Comparison of ENCODE assay signal across 9 mouse cellular contexts in the genomic region with DNA sequence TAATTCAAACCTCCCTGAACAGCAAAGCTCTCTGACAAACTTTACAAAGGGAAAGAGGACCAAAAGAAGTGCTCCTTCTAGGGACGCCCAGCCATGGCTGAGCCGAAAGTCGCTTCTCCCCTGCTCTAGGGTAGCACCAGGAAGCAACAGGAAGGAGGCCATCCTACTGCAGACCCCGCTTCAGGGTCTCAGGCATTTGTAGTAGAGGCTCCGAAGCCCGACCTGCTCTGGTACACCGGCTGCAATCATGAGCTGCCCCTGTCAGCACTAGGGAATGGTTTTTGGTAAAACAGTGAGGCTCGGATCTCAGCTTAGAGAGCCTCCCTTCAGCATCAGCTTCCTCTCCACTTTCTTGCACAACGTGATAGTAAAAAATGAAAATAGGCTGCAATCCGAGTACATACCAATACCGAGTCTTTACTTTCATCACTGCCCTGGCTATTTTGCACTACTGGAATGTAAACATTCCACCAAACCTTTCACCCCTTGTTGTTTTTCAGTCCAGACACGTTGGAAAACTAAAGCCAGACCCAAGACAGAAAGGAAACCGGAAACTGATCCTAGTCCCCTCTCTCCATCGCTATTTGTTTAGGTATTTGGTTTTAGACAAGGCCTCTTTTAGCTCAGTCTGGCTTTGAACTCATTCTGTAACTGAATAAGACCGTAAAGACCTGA. TPM values are rescaled to one million over a fixed set of nuclear protein-coding genes. Genes with fewer than 3 reads are reported as not detected.
DNase-seq lines count a peak whose midpoint lies in the region; ATAC-seq and TF ChIP-seq lines count a peak whose summit lies in the region.
"Had no signal": no experiment of that assay in that cellular context is flagged by ENCODE, and none has a peak within 500 bp of the region (broad histone marks: within the 10 kb centered on the region; RNA-seq: fewer than 3 reads in every experiment).

No protein-coding gene starts in this region.

- H3K9me3 ChIP-seq in midbrain, postnatal 0 days (ENCODE audit: low read length) = no peaks in the 10 kb centered on the region
- H3K9me3 ChIP-seq in midbrain, embryonic 14.5 days (ENCODE audit: control insufficient read depth, low read length) = no peaks in the 10 kb centered on the region
- H3K9me3 ChIP-seq in limb, embryonic 13.5 days = no peaks in the 10 kb centered on the region

- no peak for ATAC-seq in midbrain, postnatal 0 days (ENCODE audit: low FRiP score)
- no peak for ATAC-seq in midbrain, embryonic 14.5 days (ENCODE audit: low FRiP score, low TSS enrichment)
- no peak for ATAC-seq in limb, embryonic 13.5 days (ENCODE audit: low FRiP score, low read depth)

- peak; percentile 38 for DNase-seq in embryo, embryonic 10.5 days (ENCODE audit: low spot score)
- DNase-seq in embryo, embryonic 11 days = no peak
- DNase-seq in midbrain, postnatal 0 days (ENCODE audit: low spot score) = no peak
- DNase-seq in midbrain, embryonic 14.5 days = no peak
- DNase-seq in thymus, postnatal 25 days = peak; percentile 40
- no peak for DNase-seq in gastrocnemius, postnatal 4 days (ENCODE audit: low spot score in 2 of 2)
- no peak for DNase-seq in Muller cell, postnatal 12 days (ENCODE audit: inconsistent ontology term)
- DNase-seq: cerebellum, postnatal 10 days had no signal

- H3K4me3 ChIP-seq in midbrain, postnatal 0 days (ENCODE audit: low read depth, low read length) = no peak overlapping the region
- no peak overlapping the region for H3K4me3 ChIP-seq in midbrain, embryonic 14.5 days (replicated peaks; ENCODE audit: low read depth, low read length)
- H3K4me3 ChIP-seq in limb, embryonic 13.5 days = peak overlapping the region; percentile 30

- no peak for TF ChIP-seq CTCF in midbrain, postnatal 0 days (IDR thresholded peaks at IDR 0.05)

- no peaks in the 10 kb centered on the region for H3K4me1 ChIP-seq in midbrain, postnatal 0 days (ENCODE audit: insufficient read depth, low read length)
- 0 out of 2 replicates have a peak, but pooled peaks cover 2% of the 10 kb centered on the region for H3K4me1 ChIP-seq in midbrain, embryonic 14.5 days (ENCODE audit: control insufficient read depth, insufficient read depth, low read length)
- H3K4me1 ChIP-seq in limb, embryonic 13.5 days = peaks cover 77% of the 10 kb centered on the region

- no peaks in the 10 kb centered on the region for H3K27me3 ChIP-seq in midbrain, postnatal 0 days (ENCODE audit: insufficient read depth, low read length)
- H3K27me3 ChIP-seq in midbrain, embryonic 14.5 days (ENCODE audit: control insufficient read depth, insufficient read depth, low read length) = no peaks in the 10 kb centered on the region
- H3K27me3 ChIP-seq in limb, embryonic 13.5 days = no peaks in the 10 kb centered on the region

- no peaks in the 10 kb centered on the region for H3K36me3 ChIP-seq in midbrain, postnatal 0 days (ENCODE audit: insufficient read depth, low read length)
- H3K36me3 ChIP-seq in midbrain, embryonic 14.5 days (ENCODE audit: control insufficient read depth, insufficient read depth, low read length) = no peaks in the 10 kb centered on the region
- peaks cover 10% of the 10 kb centered on the region for H3K36me3 ChIP-seq in limb, embryonic 13.5 days

- no peak overlapping the region for H3K27ac ChIP-seq in midbrain, postnatal 0 days (ENCODE audit: low read depth, low read length)
- no peak overlapping the region for H3K27ac ChIP-seq in midbrain, embryonic 14.5 days (replicated peaks; ENCODE audit: low read depth, low read length)
- H3K27ac ChIP-seq in limb, embryonic 13.5 days = peak overlapping the region; percentile 94

- 0 out of 2 replicates have a peak overlapping the region, but pooled peaks have one; percentile 19 for H3K4me2 ChIP-seq in midbrain, postnatal 0 days (ENCODE audit: low read depth, low read length, poor library complexity, severe bottlenecking)
- no peak overlapping the region for H3K4me2 ChIP-seq in midbrain, embryonic 14.5 days (ENCODE audit: low read length)
- H3K4me2 ChIP-seq in limb, embryonic 13.5 days (replicated peaks) = peak overlapping the region; percentile 57

- no peak overlapping the region for H3K9ac ChIP-seq in midbrain, postnatal 0 days (replicated peaks; ENCODE audit: low read length, poor library complexity, severe bottlenecking)
- no peak overlapping the region for H3K9ac ChIP-seq in midbrain, embryonic 14.5 days (replicated peaks; ENCODE audit: low read length)
- peak overlapping the region; percentile 32 for H3K9ac ChIP-seq in limb, embryonic 13.5 days

- WGBS in midbrain, postnatal 0 days = 59% methylated on average over 15 of the region's 15 CpGs
- WGBS in midbrain, embryonic 14.5 days = 60% methylated on average over 15 of the region's 15 CpGs
- WGBS in limb, embryonic 13.5 days = 35% methylated on average over 15 of the region's 15 CpGs

RNA-seq across cellular contexts. Expression of a gene that starts 44.8 kb away (rescaled TPM):
- 1.8 and 4.3 TPM in 2 replicates for total RNA-seq in midbrain, postnatal 0 days (2014; rRNA removed)
- polyA plus RNA-seq in midbrain, postnatal 0 days (2015; fragmentation: Nextera tagmentation; extraction: Ambion mirVana) = 2.1 and 2.4 TPM in 2 replicates
- polyA plus RNA-seq in midbrain, embryonic 14.5 days (2014; fragmentation: Nextera tagmentation; extraction: Ambion mirVana) = 1.7 and 2.8 TPM in 2 replicates
- 14.6 and 16.2 TPM in 2 replicates for polyA plus RNA-seq in limb, embryonic 13.5 days (2015; fragmentation: Nextera tagmentation; extraction: Ambion mirVana)
- 10 to 100 TPM; 33.2 to 41.1 TPM for total RNA-seq in gastrocnemius, postnatal 4 days (2021)

Comparison
In these comparisons a context has a peak if more than half of its experiments do, and no peak if none do; other contexts are left out.
1. DNase-seq: peak in embryo, embryonic 10.5 days (single experiment) and thymus, postnatal 25 days (single experiment); none in embryo, embryonic 11 days (single experiment), midbrain, postnatal 0 days (single experiment), midbrain, embryonic 14.5 days (single experiment), gastrocnemius, postnatal 4 days (0 of 2) and Muller cell, postnatal 12 days (single experiment).